Mouse (Mus musculus): Measurements from ENCODE around the gene Susd6. TPM values are rescaled to one million over a fixed set of nuclear protein-coding genes. Genes with fewer than 3 reads are reported as not detected.

Susd6 gene
- polyA plus RNA-seq, 1 experiment, result 12.1 TPM

GRCm38 (mm10) chr12:80832313-80832712 lies 42.0 kb downstream of the Susd6 start:
- peak overlapping the region; percentile 61 for H3K27ac ChIP-seq (replicated peaks; ENCODE audit: low read depth, low read length)

GRCm38 (mm10) chr12:80833541-80833940 lies 43.2 kb downstream of the Susd6 start:
- peak overlapping the region; percentile 97 for H3K27ac ChIP-seq (replicated peaks; ENCODE audit: low read depth, low read length)
- no peak overlapping the region for H3K4me3 ChIP-seq (ENCODE audit: insufficient read depth, low read depth, low read length)
- H3K4me1 ChIP-seq (ENCODE audit: control insufficient read depth, insufficient read depth, insufficient read length, low read length), result peaks cover 27% of the 10 kb centered on the region

More at GRCm38 (mm10) chr12:80832313-80832712, 42.0 kb downstream of the Susd6 start:
- Histone ChIP-seq H3K4me3 (ENCODE audit: insufficient read depth, low read depth, low read length) (no peak overlapping the region), H3K4me1 (ENCODE audit: control insufficient read depth, insufficient read depth, insufficient read length, low read length) (peaks cover 27% of the 10 kb centered on the region)

- peak overlapping the region; percentile 91 for H3K27ac ChIP-seq (replicated peaks; ENCODE audit: low read depth, low read length)
Observed at GRCm38 (mm10) chr12:80834156-80834900, 44.0 kb downstream of the Susd6 start.

GRCm38 (mm10) chr12:80834901-80835570 lies 44.7 kb downstream of the Susd6 start:
- peak overlapping the region; percentile 59 for H3K27ac ChIP-seq (replicated peaks; ENCODE audit: low read depth, low read length)
- no peak overlapping the region for H3K4me3 ChIP-seq (ENCODE audit: insufficient read depth, low read depth, low read length)
- peaks cover 25% of the 10 kb centered on the region for H3K4me1 ChIP-seq (ENCODE audit: control insufficient read depth, insufficient read depth, insufficient read length, low read length)

More at GRCm38 (mm10) chr12:80834156-80834900, 44.0 kb downstream of the Susd6 start:
- H3K4me3 ChIP-seq (ENCODE audit: insufficient read depth, low read depth, low read length), result no peak overlapping the region
- peaks cover 24% of the 10 kb centered on the region for H3K4me1 ChIP-seq (ENCODE audit: control insufficient read depth, insufficient read depth, insufficient read length, low read length)

- H3K4me3 ChIP-seq (ENCODE audit: insufficient read depth, low read depth, low read length), result no peak overlapping the region
- peaks cover 24% of the 10 kb centered on the region for H3K4me1 ChIP-seq (ENCODE audit: control insufficient read depth, insufficient read depth, insufficient read length, low read length)
- no peak overlapping the region for H3K27ac ChIP-seq (replicated peaks; ENCODE audit: low read depth, low read length)
Observed at GRCm38 (mm10) chr12:80837614-80838013, 47.3 kb downstream of the Susd6 start.

- Histone ChIP-seq H3K27ac (replicated peaks; ENCODE audit: low read depth, low read length) (no peak overlapping the region), H3K4me3 (ENCODE audit: insufficient read depth, low read depth, low read length) (no peak overlapping the region), H3K4me1 (ENCODE audit: control insufficient read depth, insufficient read depth, insufficient read length, low read length) (peaks cover 22% of the 10 kb centered on the region)
Observed at GRCm38 (mm10) chr12:80838271-80838670, 48.0 kb downstream of the Susd6 start.

GRCm38 (mm10) chr12:80838787-80839186 lies 48.5 kb downstream of the Susd6 start:
- H3K4me3 ChIP-seq (ENCODE audit: insufficient read depth, low read depth, low read length), result no peak overlapping the region
- H3K4me1 ChIP-seq (ENCODE audit: control insufficient read depth, insufficient read depth, insufficient read length, low read length), result peaks cover 26% of the 10 kb centered on the region

GRCm38 (mm10) chr12:80839631-80840030 lies 49.3 kb downstream of the Susd6 start:
- Histone ChIP-seq H3K4me1 (ENCODE audit: control insufficient read depth, insufficient read depth, insufficient read length, low read length) (peaks cover 28% of the 10 kb centered on the region), H3K4me3 (ENCODE audit: insufficient read depth, low read depth, low read length) (no peak overlapping the region), H3K27ac (replicated peaks; ENCODE audit: low read depth, low read length) (0 out of 2 replicates have a peak overlapping the region, but pooled peaks have one; percentile 2)

More at GRCm38 (mm10) chr12:80838787-80839186, 48.5 kb downstream of the Susd6 start:
- no peak overlapping the region for H3K27ac ChIP-seq (replicated peaks; ENCODE audit: low read depth, low read length)

- Histone ChIP-seq H3K4me3 (ENCODE audit: insufficient read depth, low read depth, low read length) (no peak overlapping the region), H3K27ac (replicated peaks; ENCODE audit: low read depth, low read length) (0 out of 2 replicates have a peak overlapping the region, but pooled peaks have one; percentile 34), H3K4me1 (ENCODE audit: control insufficient read depth, insufficient read depth, insufficient read length, low read length) (peaks cover 31% of the 10 kb centered on the region)
Observed at GRCm38 (mm10) chr12:80841618-80842017, 51.3 kb downstream of the Susd6 start.

GRCm38 (mm10) chr12:80842609-80843008 lies 52.3 kb downstream of the Susd6 start:
- no peak overlapping the region for H3K27ac ChIP-seq (replicated peaks; ENCODE audit: low read depth, low read length)
- H3K4me3 ChIP-seq (ENCODE audit: insufficient read depth, low read depth, low read length), result no peak overlapping the region
- peaks cover 39% of the 10 kb centered on the region for H3K4me1 ChIP-seq (ENCODE audit: control insufficient read depth, insufficient read depth, insufficient read length, low read length)

GRCm38 (mm10) chr12:80843236-80843635 lies 52.9 kb downstream of the Susd6 start:
- Histone ChIP-seq H3K4me1 (ENCODE audit: control insufficient read depth, insufficient read depth, insufficient read length, low read length) (peaks cover 38% of the 10 kb centered on the region), H3K4me3 (ENCODE audit: insufficient read depth, low read depth, low read length) (no peak overlapping the region), H3K27ac (replicated peaks; ENCODE audit: low read depth, low read length) (peak overlapping the region; percentile 39; the same call in 1 of the 2 replicates)

GRCm38 (mm10) chr12:80843651-80844444 lies 53.5 kb downstream of the Susd6 start:
- Histone ChIP-seq H3K27ac (replicated peaks; ENCODE audit: low read depth, low read length) (peak overlapping the region; percentile 39; the same call in 1 of the 2 replicates), H3K4me1 (ENCODE audit: control insufficient read depth, insufficient read depth, insufficient read length, low read length) (peaks cover 37% of the 10 kb centered on the region), H3K4me3 (ENCODE audit: insufficient read depth, low read depth, low read length) (no peak overlapping the region)

- Histone ChIP-seq H3K4me3 (ENCODE audit: insufficient read depth, low read depth, low read length) (no peak overlapping the region), H3K27ac (replicated peaks; ENCODE audit: low read depth, low read length) (0 out of 2 replicates have a peak overlapping the region, but pooled peaks have one; percentile 14), H3K4me1 (ENCODE audit: control insufficient read depth, insufficient read depth, insufficient read length, low read length) (peaks cover 34% of the 10 kb centered on the region)
Observed at GRCm38 (mm10) chr12:80845901-80846300, 55.6 kb downstream of the Susd6 start.

GRCm38 (mm10) chr12:80846861-80847268 lies 56.6 kb downstream of the Susd6 start:
- Histone ChIP-seq H3K4me1 (ENCODE audit: control insufficient read depth, insufficient read depth, insufficient read length, low read length) (peaks cover 30% of the 10 kb centered on the region), H3K27ac (replicated peaks; ENCODE audit: low read depth, low read length) (0 out of 2 replicates have a peak overlapping the region, but pooled peaks have one; percentile 14), H3K4me3 (ENCODE audit: insufficient read depth, low read depth, low read length) (no peak overlapping the region)

- Histone ChIP-seq H3K4me1 (ENCODE audit: control insufficient read depth, insufficient read depth, insufficient read length, low read length) (peaks cover 24% of the 10 kb centered on the region), H3K4me3 (ENCODE audit: insufficient read depth, low read depth, low read length) (no peak overlapping the region), H3K27ac (replicated peaks; ENCODE audit: low read depth, low read length) (peak overlapping the region; percentile 42; the same call in 1 of the 2 replicates)
Observed at GRCm38 (mm10) chr12:80852001-80852400, 61.7 kb downstream of the Susd6 start.
